Mouse (Mus musculus) spleen, adult 2 months (tissue): Measurements from ENCODE around the gene Tsr2.

ENCODE experiments used
- CTCF ChIP-seq: fragments of 200-500 bp; IDR thresholded peaks from 2 replicates; pipeline ENCODE4 v1.5.1; 2011; ENCODE audit warnings: mild to moderate bottlenecking, inconsistent platforms; ENCODE audit not compliant: insufficient read depth, insufficient read length, insufficient replicate concordance; ENCODE audit errors: extremely low read depth
- POLR2A ChIP-seq: fragments of 200-500 bp; IDR thresholded peaks from 2 replicates; pipeline ENCODE4 v1.6.1; 2011; ENCODE audit warnings: low read depth, low read length, inconsistent platforms

GRCm38 (mm10) chrX:151049661-151050215 lies 46.6 kb downstream of the Tsr2 start:
- no peak for TF ChIP-seq CTCF
- no peak for TF ChIP-seq POLR2A
